Mouse (Mus musculus) C2C12 (cell line): ENCODE measurements around the gene Nxn.

Source experiments
- CTCF ChIP-seq: IDR thresholded peaks from one replicate; pipeline ENCODE4 v1.5.1; 2011; ENCODE audit not compliant: control insufficient read depth, insufficient read depth, insufficient read length
- USF1 ChIP-seq: IDR thresholded peaks from one replicate; pipeline ENCODE4 v1.6.1; 2011; ENCODE audit warnings: low read depth, mild to moderate bottlenecking, control low read depth, moderate library complexity

GRCm38 (mm10) chr11:76326672-76327071, 72.3 kb downstream of the Nxn start:
- TF ChIP-seq CTCF (no peak), USF1 (no peak)
